Mouse (Mus musculus): Measurements from ENCODE around the gene Bbx.

Bbx gene

GRCm38 (mm10) chr16:50230624-50231023 lies 201.6 kb downstream of the Bbx start:
- DNase-seq (ENCODE audit: low spot score in 2 of 2) = no peak

GRCm38 (mm10) chr16:50228833-50229232 lies 203.4 kb downstream of the Bbx start:
- DNase-seq (ENCODE audit: low spot score in 2 of 2) = no peak

- no peak for DNase-seq (ENCODE audit: low spot score in 2 of 2)
These were observed 205.9 kb downstream of the Bbx start for GRCm38 (mm10) chr16:50226274-50226673.

GRCm38 (mm10) chr16:50224946-50225345 lies 207.2 kb downstream of the Bbx start:
- no peak for DNase-seq (ENCODE audit: low spot score in 2 of 2)

GRCm38 (mm10) chr16:50220734-50221501 lies 211.3 kb downstream of the Bbx start:
- peak; percentile 6 to 22 for DNase-seq (ENCODE audit: low spot score in 2 of 2)

GRCm38 (mm10) chr16:50217084-50217483 lies 215.1 kb downstream of the Bbx start:
- no peak for DNase-seq (ENCODE audit: low spot score in 2 of 2)

GRCm38 (mm10) chr16:50211727-50212126 lies 220.5 kb downstream of the Bbx start:
- no peak for DNase-seq (ENCODE audit: low spot score in 2 of 2)

GRCm38 (mm10) chr16:50211231-50211630 lies 221.0 kb downstream of the Bbx start:
- DNase-seq (ENCODE audit: low spot score in 2 of 2) = no peak

- no peak for DNase-seq (ENCODE audit: low spot score in 2 of 2)
These were observed 221.4 kb downstream of the Bbx start for GRCm38 (mm10) chr16:50210742-50211141.

GRCm38 (mm10) chr16:50204944-50205343 lies 227.2 kb downstream of the Bbx start:
- DNase-seq (ENCODE audit: low spot score in 2 of 2) = no peak

- no peak for DNase-seq (ENCODE audit: low spot score in 2 of 2)
These were observed 230.5 kb downstream of the Bbx start for GRCm38 (mm10) chr16:50201546-50202151.

GRCm38 (mm10) chr16:50200214-50200613 lies 232.0 kb downstream of the Bbx start:
- no peak for DNase-seq (ENCODE audit: low spot score in 2 of 2)

GRCm38 (mm10) chr16:50196118-50196517 lies 236.1 kb downstream of the Bbx start:
- no peak for DNase-seq (ENCODE audit: low spot score in 2 of 2)

GRCm38 (mm10) chr16:50192626-50193025 lies 239.6 kb downstream of the Bbx start:
- no peak for DNase-seq (ENCODE audit: low spot score in 2 of 2)

- no peak for DNase-seq (ENCODE audit: low spot score in 2 of 2)
These were observed 243.1 kb downstream of the Bbx start for GRCm38 (mm10) chr16:50189108-50189507.

- no peak for DNase-seq (ENCODE audit: low spot score in 2 of 2)
These were observed 245.6 kb downstream of the Bbx start for GRCm38 (mm10) chr16:50186604-50187003.

- peak in 1 of 2 experiments; percentile 43 for DNase-seq (ENCODE audit: low spot score in 2 of 2)
These were observed 247.1 kb downstream of the Bbx start for GRCm38 (mm10) chr16:50185041-50185440.

- DNase-seq (ENCODE audit: low spot score in 2 of 2) = no peak
These were observed 249.2 kb downstream of the Bbx start for GRCm38 (mm10) chr16:50182988-50183387.

GRCm38 (mm10) chr16:50182561-50182960 lies 249.6 kb downstream of the Bbx start:
- DNase-seq (ENCODE audit: low spot score in 2 of 2) = no peak

GRCm38 (mm10) chr16:50172760-50173159 lies 259.4 kb downstream of the Bbx start:
- no peak for DNase-seq (ENCODE audit: low spot score in 2 of 2)

GRCm38 (mm10) chr16:50170812-50171211 lies 261.4 kb downstream of the Bbx start:
- DNase-seq (ENCODE audit: low spot score in 2 of 2) = no peak

- no peak for DNase-seq (ENCODE audit: low spot score in 2 of 2)
These were observed 264.2 kb downstream of the Bbx start for GRCm38 (mm10) chr16:50167983-50168299.

- no peak for DNase-seq (ENCODE audit: low spot score in 2 of 2)
These were observed 264.8 kb downstream of the Bbx start for GRCm38 (mm10) chr16:50167231-50167982.

Data from urinary bladder, postnatal 36 days (tissue).